Mouse (Mus musculus) kidney, embryonic 14.5 days (tissue): ENCODE measurements around the gene Fuom. TPM values are rescaled to one million over a fixed set of nuclear protein-coding genes. Genes with fewer than 3 reads are reported as not detected.

Source experiments
- ATAC-seq: fragments of 200-750 bp; cut with Nextera tagmentation; 2 replicates; pipeline ENCODE4 v1.8.0; 2017; ENCODE audit warnings: moderate number of reproducible peaks, mild to moderate bottlenecking, moderate TSS enrichment, moderate library complexity; ENCODE audit not compliant: low FRiP score, low TSS enrichment
- H3K27ac ChIP-seq: fragments of 300-500 bp; sonication (generic); 2 replicates; pipeline ENCODE4 v1.5.1; 2014; ENCODE audit warnings: low read depth, mild to moderate bottlenecking, low read length, moderate library complexity, mixed read lengths
- H3K27me3 ChIP-seq: fragments of 300-500 bp; sonication (generic); 2 replicates; pipeline ENCODE4 v1.6.1; 2014; ENCODE audit warnings: mild to moderate bottlenecking, low read length; ENCODE audit not compliant: control insufficient read depth, insufficient read depth
- H3K36me3 ChIP-seq: fragments of 300-500 bp; sonication (generic); 2 replicates; pipeline ENCODE4 v1.6.1; 2014; ENCODE audit warnings: low read length, mixed read lengths; ENCODE audit not compliant: control insufficient read depth, insufficient read depth
- H3K4me1 ChIP-seq: fragments of 300-500 bp; sonication (generic); 2 replicates; pipeline ENCODE4 v1.6.1; 2014; ENCODE audit warnings: low read length, mixed read lengths; ENCODE audit not compliant: control insufficient read depth, insufficient read depth
- H3K4me2 ChIP-seq: fragments of 300-500 bp; sonication (generic); replicated peaks from 2 replicates; pipeline ENCODE4 v1.6.1; 2014; ENCODE audit warnings: low read depth, mild to moderate bottlenecking, low read length
- H3K4me3 ChIP-seq: fragments of 300-500 bp; sonication (generic); 2 replicates; pipeline ENCODE4 v1.5.1; 2014; ENCODE audit warnings: mild to moderate bottlenecking, low read length
- H3K9ac ChIP-seq: fragments of 300-500 bp; sonication (generic); 2 replicates; pipeline ENCODE4 v1.6.1; 2014; ENCODE audit warnings: low read depth, mild to moderate bottlenecking, low read length, moderate library complexity
- H3K9me3 ChIP-seq: fragments of 300-500 bp; sonication (generic); 2 replicates; pipeline ENCODE4 v1.6.1; 2016; ENCODE audit warnings: low read length; ENCODE audit not compliant: control insufficient read depth
- WGBS: fragments of 180-500 bp; shearing (Covaris S2); extraction: QIAGEN DNeasy Blood & Tissue Kit; methylation state at CpG from one replicate; pipeline ENCODE4 v1.1.7; 2014; 5-methylcytosine and 5-hydroxymethylcytosine counted together
- polyA plus RNA-seq: library from polyadenylated mRNA; unstranded; fragments of >200 nt; fragmentation: Nextera tagmentation; extraction: Ambion mirVana; gene quantifications from 2 replicates; pipeline ENCODE4 v1.2.1, GENCODE M21; 2014

Fuom gene
- polyA plus RNA-seq, 1 experiment from 2014 or later, result 32.4 TPM

GRCm38 (mm10) chr7:140054124-140054523, 48.1 kb downstream of the Fuom start:
- peaks cover 5% of the 10 kb centered on the region; the same call in 1 of the 2 replicates for H3K4me1 ChIP-seq
- H3K36me3 ChIP-seq, result no peaks in the 10 kb centered on the region
- 81% methylated on average over 4 of the region's 4 CpGs for WGBS
- H3K9ac ChIP-seq, result no peak overlapping the region
- no peak overlapping the region for H3K4me3 ChIP-seq
- no peak overlapping the region for H3K4me2 ChIP-seq
- H3K27ac ChIP-seq, result no peak overlapping the region
- no peak for ATAC-seq
- no peaks in the 10 kb centered on the region for H3K9me3 ChIP-seq
- H3K27me3 ChIP-seq, result peaks cover 67% of the 10 kb centered on the region

GRCm38 (mm10) chr7:140049115-140049689, 53.0 kb downstream of the Fuom start:
- ATAC-seq, result peak; percentile 43
- WGBS, result under 1% methylated on average over 34 of the region's 34 CpGs
- no peak overlapping the region for H3K27ac ChIP-seq

GRCm38 (mm10) chr7:140048361-140049114, 53.7 kb downstream of the Fuom start, which contains the start of gene Msx3:
Gene Msx3 (minus strand): TSS chr7:140049089.
- Histone ChIP-seq H3K9ac (no peak within 1 kb of the TSS), H3K27ac (no peak within 1 kb of the TSS), H3K27me3 (peaks cover 83% of the 10 kb centered on the region), H3K9me3 (no peaks in the 10 kb centered on the region), H3K4me2 (peak within 1 kb of the TSS; percentile 56), H3K4me1 (peaks cover 4% of the 10 kb centered on the region; the same call in 1 of the 2 replicates), H3K4me3 (peak within 1 kb of the TSS; percentile 38), H3K36me3 (no peaks in the 10 kb centered on the region)
- under 1% methylated on average over 56 of the region's 56 CpGs for WGBS
- ATAC-seq, result peak; percentile 54

More at GRCm38 (mm10) chr7:140049115-140049689, 53.0 kb downstream of the Fuom start:
- peak overlapping the region; percentile 38 for H3K4me3 ChIP-seq
- H3K9ac ChIP-seq, result no peak overlapping the region
- H3K9me3 ChIP-seq, result no peaks in the 10 kb centered on the region
- H3K27me3 ChIP-seq, result peaks cover 81% of the 10 kb centered on the region
- no peaks in the 10 kb centered on the region for H3K36me3 ChIP-seq
- peak overlapping the region; percentile 56 for H3K4me2 ChIP-seq
- peaks cover 4% of the 10 kb centered on the region; the same call in 1 of the 2 replicates for H3K4me1 ChIP-seq

- no peak for ATAC-seq
- H3K36me3 ChIP-seq, result no peaks in the 10 kb centered on the region
- peaks cover 79% of the 10 kb centered on the region for H3K27me3 ChIP-seq
- H3K4me1 ChIP-seq, result peaks cover 4% of the 10 kb centered on the region; the same call in 1 of the 2 replicates
- 2% methylated on average over 33 of the region's 33 CpGs for WGBS
- no peaks in the 10 kb centered on the region for H3K9me3 ChIP-seq
- H3K4me3 ChIP-seq, result peak overlapping the region; percentile 38
- no peak overlapping the region for H3K27ac ChIP-seq
- no peak overlapping the region for H3K9ac ChIP-seq
- peak overlapping the region; percentile 36 for H3K4me2 ChIP-seq
Measured at GRCm38 (mm10) chr7:140047811-140048311, 54.4 kb downstream of the Fuom start.

Other genes with a start within 250 kb of the Fuom start
- 0.14 and 0.18 TPM in 2 replicates for gene Kndc1, start 207.7 kb downstream of the Fuom start, polyA plus RNA-seq
- 0.23 TPM in 1 of 2 replicates, not detected in the other for gene Utf1, start 158.7 kb downstream of the Fuom start, polyA plus RNA-seq
- 0.34 and 0.55 TPM in 2 replicates for gene 6430531B16Rik, start 123.7 kb downstream of the Fuom start, polyA plus RNA-seq
- gene Adam8, start 109.9 kb downstream of the Fuom start, polyA plus RNA-seq, result 0.85 and 1.6 TPM in 2 replicates
- 46.2 and 47.5 TPM in 2 replicates for gene Zfp511, start 66.0 kb downstream of the Fuom start, polyA plus RNA-seq
- gene Tubgcp2, start 65.8 kb downstream of the Fuom start, polyA plus RNA-seq, result 40.6 and 62.9 TPM in 2 replicates
- not detected in 2 replicates for gene Msx3, start 53.4 kb downstream of the Fuom start, polyA plus RNA-seq
- gene Caly, start 19.9 kb downstream of the Fuom start, polyA plus RNA-seq, result 0.91 TPM in 2 replicates
- 0.38 TPM in 1 of 2 replicates, not detected in the other for gene Prap1, start 9.0 kb downstream of the Fuom start, polyA plus RNA-seq
- 20.7 and 24.8 TPM in 2 replicates for gene Paox, start 13.4 kb upstream of the Fuom start, polyA plus RNA-seq
- 186 and 199 TPM in 2 replicates for gene Echs1, start 14.0 kb upstream of the Fuom start, polyA plus RNA-seq
- 25.9 and 30.8 TPM in 2 replicates for gene Mtg1, start 35.1 kb upstream of the Fuom start, polyA plus RNA-seq
- 0.13 and 0.14 TPM in 2 replicates for gene Sprn, start 52.4 kb upstream of the Fuom start, polyA plus RNA-seq
- gene Olfr522, start 62.3 kb upstream of the Fuom start, polyA plus RNA-seq, result not detected in 2 replicates
- gene Olfr523, start 70.8 kb upstream of the Fuom start, polyA plus RNA-seq, result not detected in 2 replicates
- not detected in 2 replicates for gene Olfr524, start 103.5 kb upstream of the Fuom start, polyA plus RNA-seq
- not detected in 2 replicates for gene Cd163l1, start 115.8 kb upstream of the Fuom start, polyA plus RNA-seq
- not detected in 2 replicates for gene 5830411N06Rik, start 144.8 kb upstream of the Fuom start, polyA plus RNA-seq
- not detected in 2 replicates for gene Olfr525, start 218.4 kb upstream of the Fuom start, polyA plus RNA-seq
- gene Olfr527, start 231.6 kb upstream of the Fuom start, polyA plus RNA-seq, result not detected in 2 replicates